Comparison of ENCODE assay signal across 26 mouse cellular contexts in the genomic region with DNA sequence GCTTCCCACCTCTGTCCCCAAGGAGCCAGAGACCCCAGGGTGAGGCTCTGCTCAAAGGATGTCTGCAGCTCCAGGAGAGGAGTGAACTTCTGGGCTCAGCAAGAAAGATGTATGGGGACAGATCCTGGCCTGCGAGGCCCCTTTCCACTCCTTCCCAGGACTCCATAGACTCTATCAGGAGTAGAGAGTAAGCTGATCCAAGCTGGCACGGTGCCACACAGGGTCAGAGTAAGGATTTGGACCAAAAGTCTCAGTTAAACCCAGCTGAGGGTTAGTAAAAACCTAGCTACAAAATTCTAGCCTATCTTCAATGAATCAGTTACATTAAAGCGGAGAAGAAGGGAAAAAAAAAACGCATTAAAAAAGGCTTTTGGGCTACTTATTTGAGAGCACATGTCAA. TPM values are rescaled to one million over a fixed set of nuclear protein-coding genes. Genes with fewer than 3 reads are reported as not detected.
"Had no signal": no experiment of that assay in that cellular context is flagged by ENCODE, and none has a peak within 500 bp of the region (broad histone marks: within the 10 kb centered on the region; RNA-seq: fewer than 3 reads in every experiment).

No protein-coding gene starts in this region.

- H3K9me3 ChIP-seq: limb, embryonic 12.5 days; liver, embryonic 13.5 days; megakaryocyte, embryonic 14.5 days; midbrain, embryonic 10.5 days; midbrain, embryonic 13.5 days; neural tube, embryonic 15.5 days had no signal

- ATAC-seq: intestine, postnatal 0 days; lung, postnatal 0 days; midbrain, embryonic 13.5 days; midbrain, embryonic 16.5 days had no signal

- H3K36me3 ChIP-seq: limb, embryonic 12.5 days; liver, embryonic 13.5 days; midbrain, embryonic 10.5 days; midbrain, embryonic 13.5 days; neural tube, embryonic 15.5 days had no signal

- H3K27ac ChIP-seq: kidney, postnatal 0 days; limb, embryonic 12.5 days; liver, embryonic 13.5 days; midbrain, embryonic 10.5 days; midbrain, embryonic 13.5 days; neural tube, embryonic 15.5 days; stomach, postnatal 0 days had no signal

- H3K4me1 ChIP-seq: liver, embryonic 13.5 days; megakaryocyte, embryonic 14.5 days had no signal

- H3K9ac ChIP-seq: limb, embryonic 12.5 days; liver, embryonic 13.5 days; midbrain, embryonic 13.5 days; neural tube, embryonic 15.5 days had no signal

- DNase-seq: kidney, adult 2 months; liver; liver, embryonic 13.5 days; lung, adult 2 months; right cerebral cortex, adult 18-20 months; right cerebral cortex, postnatal 14 days; right cerebral cortex, postnatal 4 days; thymus, adult 18-20 months; thymus, postnatal 36 days had no signal

- H3K27me3 ChIP-seq: neural tube, embryonic 15.5 days had no signal

- H3K4me3 ChIP-seq: limb, embryonic 12.5 days; liver, embryonic 13.5 days; megakaryocyte, embryonic 14.5 days; midbrain, embryonic 10.5 days; midbrain, embryonic 13.5 days; myocyte; neural tube, embryonic 15.5 days had no signal

- H3K4me2 ChIP-seq: limb, embryonic 12.5 days; liver, embryonic 13.5 days; midbrain, embryonic 13.5 days; neural tube, embryonic 15.5 days had no signal

RNA-seq across cellular contexts. Expression of a gene that starts 40.6 kb away (rescaled TPM):
- total RNA-seq: layer of hippocampus, adult 18-20 months; layer of hippocampus, postnatal 14 days; left cerebral cortex, adult 8-10 months; monocyte, adult 5-6 weeks had no signal
- polyA plus RNA-seq: intestine, postnatal 0 days; liver, embryonic 13.5 days; liver, embryonic 16.5 days; lung, postnatal 0 days; stomach, embryonic 14.5 days; stomach, postnatal 0 days had no signal
